Mouse (Mus musculus) retina, embryonic 14.5 days (tissue): ENCODE measurements around the gene Supt6.

Source experiments
- DNase-seq: peaks from one replicate; pipeline ENCODE4 v3.0.0-alpha.2; 2015; ENCODE audit warnings: low spot score

The Supt6 gene

GRCm38 (mm10) chr11:78166161-78166560 lies 79.6 kb downstream of the Supt6 start:
- DNase-seq: no peak

- DNase-seq: no peak
Measured at GRCm38 (mm10) chr11:78165761-78166109, 80.1 kb downstream of the Supt6 start.

GRCm38 (mm10) chr11:78164924-78165760 lies 80.6 kb downstream of the Supt6 start, which contains the start of gene Traf4:
Gene Traf4 (minus strand): TSS chr11:78165589.
- DNase-seq: peak; percentile 92

- DNase-seq: no peak
Measured at GRCm38 (mm10) chr11:78164604-78164923, 81.2 kb downstream of the Supt6 start.

- peak; percentile 82 for DNase-seq
Measured at GRCm38 (mm10) chr11:78163681-78164603, 81.8 kb downstream of the Supt6 start.

- no peak for DNase-seq
Measured at GRCm38 (mm10) chr11:78163045-78163444, 82.7 kb downstream of the Supt6 start.

GRCm38 (mm10) chr11:78162504-78162903 lies 83.3 kb downstream of the Supt6 start:
- no peak for DNase-seq

GRCm38 (mm10) chr11:78161968-78162367 lies 83.8 kb downstream of the Supt6 start:
- DNase-seq: no peak

GRCm38 (mm10) chr11:78161169-78161568 lies 84.6 kb downstream of the Supt6 start:
- no peak for DNase-seq

GRCm38 (mm10) chr11:78160675-78161074 lies 85.1 kb downstream of the Supt6 start:
- no peak for DNase-seq

- no peak for DNase-seq
Measured at GRCm38 (mm10) chr11:78160171-78160570, 85.6 kb downstream of the Supt6 start.

- no peak for DNase-seq
Measured at GRCm38 (mm10) chr11:78159557-78159956, 86.2 kb downstream of the Supt6 start.

GRCm38 (mm10) chr11:78159096-78159495 lies 86.7 kb downstream of the Supt6 start:
- peak; percentile 94 for DNase-seq
